Mouse (Mus musculus) kidney, embryonic 16.5 days (tissue): ENCODE results near the gene Syt6. TPM values are rescaled to one million over a fixed set of nuclear protein-coding genes. Genes with fewer than 3 reads are reported as not detected.

Source experiments
- ATAC-seq: fragments of 200-750 bp; cut with Nextera tagmentation; 2 replicates; pipeline ENCODE4 v1.8.0; 2017; ENCODE audit warnings: moderate TSS enrichment; ENCODE audit not compliant: low FRiP score, low TSS enrichment
- H3K27ac ChIP-seq: fragments of 300-500 bp; sonication (generic); 2 replicates; pipeline ENCODE4 v1.5.1; 2014; ENCODE audit warnings: low read length
- H3K27me3 ChIP-seq: fragments of 300-500 bp; sonication (generic); 2 replicates; pipeline ENCODE4 v1.6.1; 2014; ENCODE audit warnings: low read length, control low read depth, mixed read lengths; ENCODE audit not compliant: insufficient read depth
- H3K36me3 ChIP-seq: fragments of 300-500 bp; sonication (generic); 2 replicates; pipeline ENCODE4 v1.6.1; 2014; ENCODE audit warnings: low read length, control low read depth, mixed read lengths; ENCODE audit not compliant: insufficient read depth
- H3K4me1 ChIP-seq: fragments of 300-500 bp; sonication (generic); 2 replicates; pipeline ENCODE4 v1.6.1; 2014; ENCODE audit warnings: low read length, control low read depth, mixed read lengths; ENCODE audit not compliant: insufficient read depth
- H3K4me2 ChIP-seq: fragments of 300-500 bp; sonication (generic); replicated peaks from 2 replicates; pipeline ENCODE4 v1.6.1; 2014; ENCODE audit warnings: low read depth, low read length
- H3K4me3 ChIP-seq: fragments of 300-500 bp; sonication (generic); 2 replicates; pipeline ENCODE4 v1.5.1; 2014; ENCODE audit warnings: mild to moderate bottlenecking, low read length
- H3K9ac ChIP-seq: fragments of 300-500 bp; sonication (generic); replicated peaks from 2 replicates; pipeline ENCODE4 v1.6.1; 2014; ENCODE audit warnings: low read length
- H3K9me3 ChIP-seq: fragments of 300-500 bp; sonication (generic); 2 replicates; pipeline ENCODE4 v1.6.1; 2016; ENCODE audit warnings: low read length, control low read depth
- WGBS: fragments of 180-500 bp; shearing (Covaris S2); extraction: QIAGEN DNeasy Blood & Tissue Kit; methylation state at CpG from one replicate; pipeline ENCODE4 v1.1.7; 2014; 5-methylcytosine and 5-hydroxymethylcytosine counted together
- polyA plus RNA-seq: library from polyadenylated mRNA; unstranded; fragments of >200 nt; fragmentation: Nextera tagmentation; extraction: Ambion mirVana; gene quantifications from 2 replicates; pipeline ENCODE4 v1.2.1, GENCODE M21; 2015

Syt6 gene
- polyA plus RNA-seq, 1 experiment from 2014 or later: 0.10 TPM

DNA sequence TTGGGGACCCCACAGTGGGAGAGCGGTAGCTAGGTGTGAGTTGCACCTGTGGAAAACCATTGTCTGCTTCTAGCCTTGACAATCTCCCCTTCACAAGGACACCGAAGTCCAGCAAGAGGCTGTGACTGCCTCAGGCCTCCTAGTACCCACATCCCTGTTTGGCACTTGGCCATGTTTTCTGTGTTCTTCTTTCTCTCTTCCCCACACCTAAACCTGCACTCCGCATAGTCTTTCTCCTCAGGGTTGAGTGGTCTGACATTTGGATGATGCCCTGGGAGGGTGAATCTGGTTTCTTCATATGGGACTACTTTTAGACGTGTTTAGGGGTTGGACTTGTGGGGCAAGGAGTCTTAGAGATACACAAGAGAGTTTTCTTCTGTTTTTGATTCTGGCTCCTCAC lies 2.5 kb upstream of the Syt6 start:
- H3K4me1 ChIP-seq: peaks cover 16% of the 10 kb centered on the region
- no peaks in the 10 kb centered on the region for H3K36me3 ChIP-seq
- H3K4me2 ChIP-seq: no peak overlapping the region
- H3K9ac ChIP-seq: no peak overlapping the region
- H3K27ac ChIP-seq: no peak overlapping the region
- H3K4me3 ChIP-seq: no peak overlapping the region
- no peak for ATAC-seq
- H3K9me3 ChIP-seq: no peaks in the 10 kb centered on the region
- 73% methylated on average over 4 of the region's 4 CpGs for WGBS
- peaks cover 63% of the 10 kb centered on the region for H3K27me3 ChIP-seq

DNA sequence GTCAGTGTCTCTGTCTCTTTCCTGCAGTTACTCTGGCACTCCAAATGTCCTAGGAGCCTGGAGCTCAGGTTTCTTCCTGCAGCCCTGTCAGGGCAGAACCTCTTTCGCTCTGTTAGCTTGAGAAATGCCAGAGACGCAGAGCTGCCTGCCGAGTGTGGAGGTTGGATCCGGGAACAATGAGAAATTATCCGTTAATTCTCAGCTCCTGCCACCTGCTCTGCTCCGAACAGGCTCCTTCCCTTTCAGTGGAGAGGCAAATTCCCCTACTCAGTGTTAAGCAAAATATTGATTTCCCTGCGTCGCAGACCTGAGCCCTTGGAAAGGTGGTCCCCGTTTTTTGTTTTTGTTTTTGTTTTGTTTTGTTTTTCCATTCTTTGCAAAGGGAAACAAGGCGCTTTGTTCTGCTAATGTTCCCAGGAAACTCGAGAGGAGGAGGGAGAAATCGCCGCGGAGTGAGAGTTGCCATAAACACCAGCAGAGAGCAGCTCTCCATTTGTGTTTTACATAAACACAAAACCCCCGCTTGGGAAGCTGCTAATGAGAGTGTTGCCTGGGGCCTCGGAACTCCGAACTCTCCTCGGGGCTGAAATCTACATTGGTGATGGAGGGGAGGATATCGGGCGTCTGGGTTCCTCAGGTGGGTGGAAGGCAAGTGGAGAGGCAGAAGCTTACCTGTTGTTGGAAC lies 1.8 kb upstream of the Syt6 start:
- 2% methylated on average over 20 of the region's 20 CpGs for whole genome bisulfite sequencing
- no peak overlapping the region for H3K4me2 ChIP-seq
- no peaks in the 10 kb centered on the region for H3K36me3 ChIP-seq
- H3K27ac ChIP-seq: no peak overlapping the region
- ATAC-seq: no peak
- H3K4me3 ChIP-seq: no peak overlapping the region
- H3K9ac ChIP-seq: no peak overlapping the region
- no peaks in the 10 kb centered on the region for H3K9me3 ChIP-seq
- peaks cover 71% of the 10 kb centered on the region for H3K27me3 ChIP-seq
- H3K4me1 ChIP-seq: peaks cover 16% of the 10 kb centered on the region

DNA sequence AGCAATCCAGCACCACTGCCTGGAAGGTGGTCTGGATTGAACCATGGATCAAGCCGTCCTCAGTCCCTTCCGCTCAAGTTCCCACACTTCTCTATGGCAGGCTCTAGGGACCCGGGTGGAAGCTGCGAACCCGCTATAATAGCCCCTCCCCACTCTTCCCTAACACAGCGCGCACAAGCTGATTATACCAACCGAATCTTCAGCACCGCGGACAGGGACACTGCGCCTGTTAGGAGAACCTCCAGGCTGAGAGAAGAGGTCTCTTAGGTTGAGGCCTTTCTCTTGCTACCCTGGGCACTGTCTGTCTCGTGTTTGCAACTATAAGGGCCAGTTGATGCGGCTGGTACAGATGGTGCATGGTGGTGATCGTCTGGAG lies 1.3 kb upstream of the Syt6 start:
- Histone ChIP-seq H3K9ac (no peak overlapping the region), H3K4me1 (peaks cover 16% of the 10 kb centered on the region), H3K36me3 (no peaks in the 10 kb centered on the region), H3K9me3 (no peaks in the 10 kb centered on the region), H3K4me2 (no peak overlapping the region), H3K27me3 (peaks cover 72% of the 10 kb centered on the region), H3K27ac (no peak overlapping the region), H3K4me3 (no peak overlapping the region)
- 1% methylated on average over 14 of the region's 14 CpGs for WGBS
- ATAC-seq: peak; percentile 66

DNA sequence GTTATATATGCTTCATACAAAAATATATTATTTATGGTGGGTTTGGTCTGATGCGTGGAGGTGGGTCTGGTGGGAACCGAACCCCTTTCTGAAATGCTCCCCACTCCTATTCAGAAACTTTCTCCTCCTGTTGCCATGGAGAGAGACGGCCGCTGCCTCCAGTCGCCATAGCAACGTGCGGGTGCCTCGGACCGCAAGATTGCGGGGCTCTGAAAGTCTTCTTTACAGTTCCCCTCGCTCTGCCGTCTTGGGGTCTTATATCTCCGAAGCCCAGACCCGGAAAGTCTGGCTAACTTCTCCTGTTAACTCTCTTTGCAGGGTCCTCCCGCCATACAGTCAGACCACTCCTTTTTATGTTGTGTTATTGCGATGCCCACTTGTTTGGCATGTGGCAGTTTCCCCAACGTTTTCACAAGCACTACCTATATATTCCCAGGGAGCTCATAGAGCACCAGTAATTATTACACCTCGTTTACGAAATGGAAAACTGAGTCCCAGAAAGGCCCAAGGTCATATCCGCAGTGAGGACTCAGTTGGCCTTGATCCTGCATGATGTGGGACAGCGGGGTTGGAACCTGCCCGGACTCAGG lies 370 bp upstream of the Syt6 start:
- WGBS: 14% methylated on average over 22 of the region's 22 CpGs
- H3K36me3 ChIP-seq: no peaks in the 10 kb centered on the region
- H3K9ac ChIP-seq: no peak overlapping the region
- no peak overlapping the region for H3K4me3 ChIP-seq
- ATAC-seq: no peak
- H3K27ac ChIP-seq: no peak overlapping the region
- H3K27me3 ChIP-seq: peaks cover 68% of the 10 kb centered on the region
- H3K4me2 ChIP-seq: no peak overlapping the region
- H3K4me1 ChIP-seq: peaks cover 16% of the 10 kb centered on the region
- no peaks in the 10 kb centered on the region for H3K9me3 ChIP-seq

DNA sequence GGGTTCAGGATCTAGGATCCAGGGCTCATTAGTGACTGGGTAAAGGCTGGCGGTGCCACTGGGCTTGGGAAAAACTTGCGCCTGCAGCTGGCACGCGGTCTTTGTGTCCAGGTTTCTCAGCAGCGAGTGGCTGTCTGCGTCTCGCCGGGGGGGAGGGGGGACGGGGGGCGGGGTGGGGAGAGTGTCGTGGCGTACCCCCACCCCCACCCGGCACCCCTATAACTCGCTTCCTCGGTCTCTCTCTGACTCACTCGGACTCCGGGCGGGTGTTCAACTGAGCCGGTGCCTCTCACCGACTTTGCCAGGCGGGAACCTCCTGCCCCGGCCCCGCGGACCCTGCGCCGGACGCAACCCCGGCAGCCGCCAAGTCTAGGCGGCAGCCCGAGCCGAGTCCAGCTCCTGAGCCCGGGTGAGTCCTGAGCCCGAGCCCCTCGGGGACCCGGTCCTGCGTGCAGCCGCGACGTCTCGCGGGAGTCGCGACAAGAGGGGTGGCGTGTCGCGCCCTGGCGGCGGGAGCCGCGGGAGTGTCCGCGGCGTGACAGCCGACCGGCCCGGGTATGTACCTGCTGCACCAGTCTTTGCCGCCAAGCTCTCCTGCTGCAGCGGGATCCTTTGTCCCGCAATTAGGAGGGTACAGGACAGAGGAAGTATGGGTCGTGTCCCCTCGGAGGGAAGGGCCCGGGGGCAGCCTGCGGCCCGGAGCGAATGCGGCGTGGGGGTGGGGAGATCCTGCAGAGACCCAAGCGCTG lies 1.0 kb downstream of the Syt6 start:
- ATAC-seq: peak; percentile 52
- no peaks in the 10 kb centered on the region for H3K9me3 ChIP-seq
- H3K4me1 ChIP-seq: peaks cover 16% of the 10 kb centered on the region
- no peak overlapping the region for H3K27ac ChIP-seq
- peak overlapping the region; percentile 42 for H3K9ac ChIP-seq
- H3K36me3 ChIP-seq: no peaks in the 10 kb centered on the region
- H3K27me3 ChIP-seq: peaks cover 68% of the 10 kb centered on the region
- 0% methylated on average over 63 of the region's 69 CpGs for WGBS
- peak overlapping the region; percentile 85 for H3K4me2 ChIP-seq
- peak overlapping the region; percentile 53 for H3K4me3 ChIP-seq

DNA sequence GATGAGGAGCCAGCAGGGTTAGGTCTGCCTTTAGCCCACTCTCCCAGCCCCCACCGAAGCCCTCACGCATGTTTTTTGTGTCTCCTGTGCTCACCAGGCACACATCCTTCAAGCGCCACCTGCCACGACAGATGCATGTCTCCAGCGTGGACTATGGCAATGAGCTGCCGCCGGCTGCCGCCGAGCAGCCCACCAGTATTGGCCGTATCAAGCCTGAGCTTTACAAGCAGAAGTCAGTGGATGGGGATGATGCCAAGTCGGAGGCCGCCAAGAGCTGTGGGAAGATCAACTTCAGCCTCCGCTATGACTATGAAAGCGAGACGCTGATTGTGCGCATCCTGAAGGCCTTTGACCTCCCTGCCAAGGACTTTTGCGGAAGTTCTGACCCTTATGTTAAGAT lies 12.1 kb downstream of the Syt6 start:
- Histone ChIP-seq H3K4me1 (no peaks in the 10 kb centered on the region), H3K27ac (no peak overlapping the region), H3K9me3 (no peaks in the 10 kb centered on the region), H3K4me2 (no peak overlapping the region), H3K9ac (no peak overlapping the region), H3K4me3 (no peak overlapping the region), H3K27me3 (no peaks in the 10 kb centered on the region), H3K36me3 (no peaks in the 10 kb centered on the region)
- WGBS: 95% methylated on average over 17 of the region's 17 CpGs
- ATAC-seq: no peak

DNA sequence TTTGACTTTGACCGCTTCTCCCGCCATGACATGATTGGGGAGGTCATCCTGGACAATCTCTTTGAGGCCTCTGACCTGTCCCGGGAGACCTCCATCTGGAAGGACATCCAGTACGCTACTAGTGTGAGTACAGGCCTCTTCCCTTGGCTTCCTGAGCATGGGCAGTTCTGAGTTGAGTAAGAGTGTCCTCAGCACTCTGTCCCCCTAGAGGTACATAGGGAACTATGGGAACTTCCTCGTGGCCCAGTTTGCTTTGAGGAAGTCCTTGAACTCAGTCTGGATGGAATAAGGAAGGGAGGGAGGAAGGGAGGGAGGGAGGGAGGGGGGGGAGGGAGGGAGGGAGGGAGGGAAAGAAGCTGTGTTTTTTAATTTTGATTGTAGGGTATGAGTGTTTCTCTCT lies 12.6 kb downstream of the Syt6 start:
- Histone ChIP-seq H3K27me3 (no peaks in the 10 kb centered on the region), H3K4me1 (no peaks in the 10 kb centered on the region), H3K27ac (no peak overlapping the region), H3K9me3 (no peaks in the 10 kb centered on the region), H3K4me3 (no peak overlapping the region), H3K4me2 (no peak overlapping the region), H3K9ac (no peak overlapping the region), H3K36me3 (no peaks in the 10 kb centered on the region)
- no peak for ATAC-seq
- WGBS: 84% methylated on average over 5 of the region's 5 CpGs

DNA sequence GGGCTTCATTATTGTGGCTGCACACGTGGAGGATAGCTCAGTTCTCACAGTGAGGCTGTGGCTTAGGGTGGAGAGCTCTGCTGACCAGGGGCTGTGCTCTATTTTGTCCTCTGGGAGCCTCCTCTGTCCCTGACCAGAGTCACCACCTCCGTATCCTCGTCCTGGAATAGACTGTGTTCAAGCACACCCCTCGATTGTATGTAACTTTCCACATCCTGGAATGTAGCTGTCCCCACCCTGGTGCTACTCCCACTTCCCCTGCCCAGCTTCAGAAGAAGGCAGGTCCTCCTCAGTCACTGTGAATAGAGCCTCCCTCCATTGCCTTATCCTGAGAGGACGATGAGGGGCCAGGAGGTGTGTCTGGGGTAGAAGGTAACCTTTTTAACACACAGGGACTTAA lies 14.6 kb downstream of the Syt6 start:
- H3K4me1 ChIP-seq: no peaks in the 10 kb centered on the region
- no peaks in the 10 kb centered on the region for H3K36me3 ChIP-seq
- no peak for ATAC-seq
- H3K4me3 ChIP-seq: no peak overlapping the region
- no peak overlapping the region for H3K4me2 ChIP-seq
- no peak overlapping the region for H3K27ac ChIP-seq
- H3K9ac ChIP-seq: no peak overlapping the region
- 42% methylated on average over 5 of the region's 5 CpGs for WGBS
- no peaks in the 10 kb centered on the region for H3K9me3 ChIP-seq
- no peaks in the 10 kb centered on the region for H3K27me3 ChIP-seq

DNA sequence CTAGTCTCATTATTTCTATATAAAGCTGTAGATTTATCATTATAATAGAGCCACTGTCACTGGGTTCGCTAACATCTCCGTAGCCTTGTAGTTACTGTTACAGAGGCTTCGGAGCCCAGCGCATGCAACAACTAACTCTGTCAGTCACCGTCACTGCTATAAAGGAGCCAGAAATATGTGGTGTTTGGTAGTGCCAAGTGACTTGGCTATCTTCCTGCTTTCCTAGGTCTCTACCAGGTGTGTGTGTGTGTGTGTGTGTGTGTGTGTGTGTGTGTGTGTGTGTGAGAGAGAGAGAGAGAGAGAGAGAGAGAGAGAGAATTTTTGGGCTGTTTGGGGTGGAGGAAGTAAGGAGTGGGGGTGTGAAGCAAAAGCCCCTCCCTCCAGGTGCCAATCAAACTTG lies 17.6 kb downstream of the Syt6 start:
- ATAC-seq: no peak
- no peaks in the 10 kb centered on the region for H3K27me3 ChIP-seq
- no peak overlapping the region for H3K4me2 ChIP-seq
- H3K9me3 ChIP-seq: no peaks in the 10 kb centered on the region
- WGBS: 92% methylated on average over 5 of the region's 5 CpGs
- H3K27ac ChIP-seq: no peak overlapping the region
- no peaks in the 10 kb centered on the region for H3K4me1 ChIP-seq
- no peak overlapping the region for H3K4me3 ChIP-seq
- no peak overlapping the region for H3K9ac ChIP-seq
- H3K36me3 ChIP-seq: no peaks in the 10 kb centered on the region

DNA sequence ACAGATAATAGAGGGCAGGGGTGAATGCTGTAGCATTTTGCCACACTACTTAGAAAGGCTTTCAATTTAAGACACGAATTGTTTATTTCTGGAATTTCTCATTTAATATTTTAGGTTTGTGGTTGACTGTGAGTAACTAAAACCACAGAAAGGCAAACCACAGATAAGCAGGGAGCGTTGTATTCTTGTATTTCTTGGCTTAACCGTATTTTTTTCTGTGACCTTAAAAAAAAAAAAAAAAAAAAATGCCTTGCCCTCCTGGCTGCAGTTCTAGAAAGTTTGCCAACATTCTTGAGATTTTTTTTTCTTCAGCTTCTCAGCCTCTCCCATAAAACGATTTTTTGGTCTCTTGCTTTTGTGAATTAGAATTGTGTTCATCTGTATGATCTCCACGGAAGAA lies 18.6 kb downstream of the Syt6 start:
- 71% methylated on average over 5 of the region's 5 CpGs for WGBS
- Histone ChIP-seq H3K27me3 (no peaks in the 10 kb centered on the region), H3K36me3 (no peaks in the 10 kb centered on the region), H3K9ac (no peak overlapping the region), H3K4me1 (no peaks in the 10 kb centered on the region), H3K4me3 (no peak overlapping the region), H3K27ac (no peak overlapping the region), H3K9me3 (no peaks in the 10 kb centered on the region), H3K4me2 (no peak overlapping the region)
- ATAC-seq: no peak
